Mouse (Mus musculus): ENCODE results near the gene Nhej1. TPM values are rescaled to one million over a fixed set of nuclear protein-coding genes. Genes with fewer than 3 reads are reported as not detected.
A peak's percentile ranks its signal among the peaks of the same experiment; 100 is the strongest.

The Nhej1 gene
- 9.1 and 10.3 TPM in 2 replicates for polyA plus RNA-seq (2011; ENCODE audit: insufficient read length, low read depth, missing spikeins)

DNA sequence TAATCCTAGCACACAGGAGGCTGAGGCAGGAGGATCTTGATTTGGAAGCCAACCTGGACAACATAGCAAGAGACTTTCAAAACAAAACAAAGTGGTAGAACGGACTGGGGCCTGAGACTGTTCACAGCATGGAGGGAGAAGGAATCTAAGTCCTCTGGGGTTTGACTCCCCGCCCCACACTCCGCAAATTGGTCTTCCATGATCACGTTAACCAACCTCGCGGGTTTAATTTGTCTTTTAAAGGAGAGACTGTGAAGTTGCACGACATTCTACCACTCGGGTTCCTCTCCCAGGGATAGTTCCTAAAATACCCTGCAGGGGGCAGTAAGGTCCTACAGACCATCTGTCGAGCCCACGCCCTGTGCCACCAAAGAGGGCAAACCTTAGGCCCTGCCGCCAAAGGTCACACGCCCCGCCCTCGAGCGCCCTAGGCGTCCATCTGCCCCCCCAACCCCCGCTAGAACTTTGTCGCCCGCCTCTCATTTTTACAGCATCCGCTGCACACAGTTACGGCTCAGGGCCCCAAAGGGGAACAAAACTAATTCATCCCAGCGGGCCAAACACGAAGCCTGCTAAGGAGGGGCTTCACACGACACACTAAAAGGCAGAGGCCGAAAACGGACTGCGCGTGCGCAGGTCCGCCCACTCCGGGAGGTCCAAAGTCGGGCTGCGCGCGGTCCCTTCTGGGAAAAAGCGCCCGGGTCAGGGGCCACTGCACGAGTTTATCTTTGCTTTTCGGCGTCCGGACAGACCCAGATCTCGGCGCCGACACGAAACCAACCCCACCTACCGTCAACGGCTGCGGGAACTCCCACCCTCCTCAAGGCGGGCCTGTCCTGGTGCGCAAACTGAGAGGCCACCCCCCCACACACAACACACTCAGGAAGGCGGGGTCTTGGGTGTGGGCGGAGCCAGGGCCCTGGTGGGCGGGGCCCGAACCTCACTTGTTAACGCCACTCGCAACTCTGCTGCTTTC lies at the start of gene Nhej1:
TSS of gene Nhej1 (minus strand) at position 855 of the 976 bp plus-strand sequence.
- Histone ChIP-seq H3K4me3 (ENCODE audit: insufficient read depth, low read length) (peak within 1 kb of the TSS; percentile 44), H3K4me1 (ENCODE audit: control insufficient read depth, insufficient read depth, low read length) (no peaks in the 10 kb centered on the region), H3K27ac (ENCODE audit: insufficient read depth, low read length) (peak within 1 kb of the TSS; percentile 99)
- TF ChIP-seq POLR2A (IDR thresholded peaks at IDR 0.05; ENCODE audit: low read depth, low read length) (peak; percentile 74), CTCF (IDR thresholded peaks at IDR 0.05; ENCODE audit: borderline replicate concordance, insufficient read depth, low read length) (peak; percentile 56; the same call in 1 of the 2 replicates)

- no peak for TF ChIP-seq CTCF (IDR thresholded peaks at IDR 0.05; ENCODE audit: borderline replicate concordance, insufficient read depth, low read length)
- peak; percentile 86 for TF ChIP-seq POLR2A (IDR thresholded peaks at IDR 0.05; ENCODE audit: low read depth, low read length)
- Histone ChIP-seq H3K27ac (ENCODE audit: insufficient read depth, low read length) (no peak within 1 kb of the TSS), H3K4me3 (ENCODE audit: insufficient read depth, low read length) (peak within 1 kb of the TSS; percentile 71), H3K4me1 (ENCODE audit: control insufficient read depth, insufficient read depth, low read length) (no peaks in the 10 kb centered on the region; the same call in 1 of the 2 replicates)
Observed at GRCm38 (mm10) chr1:75168472-75169464, 43.8 kb upstream of the Nhej1 start, which contains the start of gene Zfand2b. Gene Zfand2b, plus strand, starts transcription at chr1:75168646.

DNA sequence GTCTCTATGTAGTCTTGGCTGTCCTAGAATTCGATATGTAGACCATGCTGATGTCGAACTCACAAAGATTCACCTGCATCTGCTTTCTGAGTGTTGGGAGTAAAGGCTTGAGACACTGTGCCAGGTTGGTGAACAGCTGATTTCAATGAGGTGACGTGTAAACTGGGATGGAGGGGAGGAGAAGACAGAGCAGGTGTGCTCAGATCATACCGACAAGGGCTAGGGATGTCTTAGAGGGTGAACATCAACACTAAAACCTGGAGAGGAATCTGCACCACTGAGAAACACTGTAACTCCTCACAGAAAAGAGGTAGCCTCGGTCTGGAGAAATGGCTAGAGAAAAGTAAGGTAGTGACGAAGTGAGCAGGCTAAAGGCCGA lies 43.1 kb upstream of the Nhej1 start:
- Histone ChIP-seq H3K4me1 (ENCODE audit: control insufficient read depth, insufficient read depth, low read length) (no peaks in the 10 kb centered on the region; the same call in 1 of the 2 replicates), H3K4me3 (ENCODE audit: insufficient read depth, low read length) (peak overlapping the region; percentile 23), H3K27ac (ENCODE audit: insufficient read depth, low read length) (no peak overlapping the region)
- no peak for TF ChIP-seq POLR2A (IDR thresholded peaks at IDR 0.05; ENCODE audit: low read depth, low read length)
- TF ChIP-seq CTCF (IDR thresholded peaks at IDR 0.05; ENCODE audit: borderline replicate concordance, insufficient read depth, low read length) = no peak

DNA sequence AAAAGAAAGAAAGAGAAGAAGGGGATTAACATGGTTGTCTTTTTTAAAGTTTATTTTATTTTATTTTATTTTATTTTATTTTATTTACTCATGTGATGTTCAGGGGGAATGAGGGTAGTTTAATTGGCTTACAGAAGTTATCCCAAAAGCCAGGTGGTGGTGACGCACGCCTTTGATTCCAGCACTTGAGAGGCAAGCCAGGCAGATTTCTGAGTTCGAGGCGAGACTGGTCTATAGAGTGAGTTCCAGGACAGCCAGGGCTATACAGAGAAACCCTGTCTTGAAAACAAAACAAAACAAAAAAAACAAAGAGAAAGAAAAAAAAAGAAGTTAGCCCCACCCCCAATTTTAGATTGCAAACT lies 35.2 kb upstream of the Nhej1 start:
- no peak overlapping the region for H3K27ac ChIP-seq (ENCODE audit: insufficient read depth, low read length)
- no peaks in the 10 kb centered on the region for H3K4me1 ChIP-seq (ENCODE audit: control insufficient read depth, insufficient read depth, low read length)
- TF ChIP-seq POLR2A (IDR thresholded peaks at IDR 0.05; ENCODE audit: low read depth, low read length) (no peak), CTCF (IDR thresholded peaks at IDR 0.05; ENCODE audit: borderline replicate concordance, insufficient read depth, low read length) (no peak)
- no peak overlapping the region for H3K4me3 ChIP-seq (ENCODE audit: insufficient read depth, low read length)

- Histone ChIP-seq H3K27ac (ENCODE audit: insufficient read depth, low read length) (no peak overlapping the region), H3K4me1 (ENCODE audit: control insufficient read depth, insufficient read depth, low read length) (no peaks in the 10 kb centered on the region), H3K4me3 (ENCODE audit: insufficient read depth, low read length) (no peak overlapping the region)
- no peak for TF ChIP-seq POLR2A (IDR thresholded peaks at IDR 0.05; ENCODE audit: low read depth, low read length)
- TF ChIP-seq CTCF (IDR thresholded peaks at IDR 0.05; ENCODE audit: borderline replicate concordance, insufficient read depth, low read length) = no peak
Observed at GRCm38 (mm10) chr1:75159540-75160255, 34.7 kb upstream of the Nhej1 start.

- no peaks in the 10 kb centered on the region for H3K4me1 ChIP-seq (ENCODE audit: control insufficient read depth, insufficient read depth, low read length)
- no peak overlapping the region for H3K4me3 ChIP-seq (ENCODE audit: insufficient read depth, low read length)
- TF ChIP-seq POLR2A (IDR thresholded peaks at IDR 0.05; ENCODE audit: low read depth, low read length) = no peak
- no peak for TF ChIP-seq CTCF (IDR thresholded peaks at IDR 0.05; ENCODE audit: borderline replicate concordance, insufficient read depth, low read length)
- H3K27ac ChIP-seq (ENCODE audit: insufficient read depth, low read length) = no peak overlapping the region
Observed at GRCm38 (mm10) chr1:75158990-75159389, 34.0 kb upstream of the Nhej1 start.

GRCm38 (mm10) chr1:75155837-75156236 lies 30.8 kb upstream of the Nhej1 start:
- TF ChIP-seq CTCF (IDR thresholded peaks at IDR 0.05; ENCODE audit: borderline replicate concordance, insufficient read depth, low read length) (no peak), POLR2A (IDR thresholded peaks at IDR 0.05; ENCODE audit: low read depth, low read length) (no peak)
- H3K27ac ChIP-seq (ENCODE audit: insufficient read depth, low read length) = no peak overlapping the region
- H3K4me3 ChIP-seq (ENCODE audit: insufficient read depth, low read length) = no peak overlapping the region
- no peaks in the 10 kb centered on the region for H3K4me1 ChIP-seq (ENCODE audit: control insufficient read depth, insufficient read depth, low read length)

DNA sequence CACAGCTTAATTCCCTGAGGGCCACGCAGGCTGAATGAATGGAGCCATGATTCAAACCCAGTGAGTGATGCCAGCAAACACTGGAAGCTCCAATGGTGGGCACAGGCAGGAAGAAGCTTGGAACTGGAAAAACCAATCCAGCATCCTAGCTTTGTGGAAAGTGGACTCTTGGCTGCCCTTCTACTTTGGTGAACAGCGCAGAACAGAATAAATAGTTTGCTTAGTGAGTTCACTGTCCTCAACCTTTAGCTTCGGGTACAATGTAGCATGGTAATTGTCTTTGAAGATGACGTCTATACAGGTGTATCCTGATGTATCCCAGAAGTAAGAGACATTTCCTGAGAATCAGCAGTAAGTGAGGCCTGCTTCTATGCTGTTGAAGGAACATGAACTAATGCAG lies 23.7 kb upstream of the Nhej1 start:
- TF ChIP-seq POLR2A (IDR thresholded peaks at IDR 0.05; ENCODE audit: low read depth, low read length) (no peak), CTCF (IDR thresholded peaks at IDR 0.05; ENCODE audit: borderline replicate concordance, insufficient read depth, low read length) (no peak)
- Histone ChIP-seq H3K4me3 (ENCODE audit: insufficient read depth, low read length) (no peak overlapping the region), H3K4me1 (ENCODE audit: control insufficient read depth, insufficient read depth, low read length) (0 out of 2 replicates have a peak, but pooled peaks cover 6% of the 10 kb centered on the region), H3K27ac (ENCODE audit: insufficient read depth, low read length) (no peak overlapping the region)
